Mouse (Mus musculus) heart, embryonic 11.5 days (tissue): ENCODE measurements at regions not wholly inside any gene's neighbourhood (a gene's known extent, or its start where the extent isn't known, plus 50 kb on each side); places are given as distances from the start of the nearest gene placed in this dataset.

Experiments
- ATAC-seq: fragments of 200-750 bp; cut with Nextera tagmentation; replicated peaks from 2 replicates; pipeline ENCODE4 v1.8.0; 2017; ENCODE audit warnings: moderate library complexity; ENCODE audit not compliant: insufficient number of reproducible peaks, low FRiP score, low TSS enrichment
- H3K27ac ChIP-seq: fragments of 300-500 bp; sonication (generic); 2 replicates; pipeline ENCODE4 v1.5.1; 2014; ENCODE audit warnings: mild to moderate bottlenecking, low read depth, low read length
- H3K27me3 ChIP-seq: fragments of 300-500 bp; sonication (generic); 2 replicates; pipeline ENCODE4 v1.6.1; 2014; ENCODE audit warnings: mild to moderate bottlenecking, low read length, mixed read lengths; ENCODE audit not compliant: control insufficient read depth, insufficient read depth
- H3K36me3 ChIP-seq: fragments of 300-500 bp; sonication (generic); 2 replicates; pipeline ENCODE4 v1.6.1; 2014; ENCODE audit warnings: mild to moderate bottlenecking, low read length, moderate library complexity, mixed read lengths; ENCODE audit not compliant: control insufficient read depth, insufficient read depth
- H3K4me1 ChIP-seq: fragments of 300-500 bp; sonication (generic); 2 replicates; pipeline ENCODE4 v1.6.1; 2014; ENCODE audit warnings: low read length; ENCODE audit not compliant: control insufficient read depth, insufficient read depth
- H3K4me2 ChIP-seq: fragments of 300-500 bp; sonication (generic); 2 replicates; pipeline ENCODE4 v1.6.1; 2014; ENCODE audit warnings: mild to moderate bottlenecking, moderate library complexity
- H3K4me3 ChIP-seq: fragments of 300-500 bp; sonication (generic); 2 replicates; pipeline ENCODE4 v1.5.1; 2014; ENCODE audit warnings: low read depth, low read length
- H3K9ac ChIP-seq: fragments of 300-500 bp; sonication (generic); 2 replicates; pipeline ENCODE4 v1.6.1; 2014; ENCODE audit warnings: mild to moderate bottlenecking, low read depth, low read length, moderate library complexity
- H3K9me3 ChIP-seq: fragments of 300-500 bp; sonication (generic); replicated peaks from 2 replicates; pipeline ENCODE4 v1.6.1; 2016; ENCODE audit warnings: low read length; ENCODE audit not compliant: control insufficient read depth
- WGBS: fragments of 180-500 bp; shearing (Covaris S2); extraction: QIAGEN DNeasy Blood & Tissue Kit; methylation state at CpG from one replicate; pipeline ENCODE4 v1.1.7; 2014; ENCODE audit not compliant: insufficient replicate concordance; 5-methylcytosine and 5-hydroxymethylcytosine counted together

- Histone ChIP-seq H3K9me3 (no peaks in the 10 kb centered on the region), H3K4me1 (peaks cover 12% of the 10 kb centered on the region; the same call in 1 of the 2 replicates), H3K4me2 (no peak overlapping the region), H3K9ac (no peak overlapping the region), H3K36me3 (no peaks in the 10 kb centered on the region), H3K4me3 (no peak overlapping the region), H3K27me3 (no peaks in the 10 kb centered on the region), H3K27ac (no peak overlapping the region)
- 64% methylated on average over 9 of the region's 9 CpGs for WGBS
- no peak for ATAC-seq
Measured at GRCm38 (mm10) chr4:29119480-29120153, 306.7 kb downstream of the Epha7 start.

- no peaks in the 10 kb centered on the region for H3K27me3 ChIP-seq
- 62% methylated on average over 8 of the region's 8 CpGs for WGBS
- 0 out of 2 replicates have a peak, but pooled peaks have one; percentile 42 for ATAC-seq
Measured at GRCm38 (mm10) chr4:29123697-29124377, 310.9 kb downstream of the Epha7 start.

GRCm38 (mm10) chr4:29130485-29130884 lies 317.6 kb downstream of the Epha7 start:
- no peak for ATAC-seq

More at GRCm38 (mm10) chr4:29123697-29124377, 310.9 kb downstream of the Epha7 start:
- no peak overlapping the region for H3K9ac ChIP-seq
- no peak overlapping the region for H3K27ac ChIP-seq
- H3K4me3 ChIP-seq, result no peak overlapping the region
- 0 out of 2 replicates have a peak, but pooled peaks cover 4% of the 10 kb centered on the region for H3K4me1 ChIP-seq
- no peaks in the 10 kb centered on the region for H3K9me3 ChIP-seq
- no peak overlapping the region for H3K4me2 ChIP-seq
- no peaks in the 10 kb centered on the region for H3K36me3 ChIP-seq

GRCm38 (mm10) chr4:29133404-29134307 lies 320.7 kb downstream of the Epha7 start:
- H3K4me2 ChIP-seq, result no peak overlapping the region
- ATAC-seq, result no peak
- WGBS, result 68% methylated on average over 21 of the region's 21 CpGs

More at GRCm38 (mm10) chr4:29130485-29130884, 317.6 kb downstream of the Epha7 start:
- Histone ChIP-seq H3K27ac (no peak overlapping the region), H3K4me1 (no peaks in the 10 kb centered on the region), H3K9ac (no peak overlapping the region), H3K9me3 (no peaks in the 10 kb centered on the region), H3K27me3 (no peaks in the 10 kb centered on the region), H3K36me3 (no peaks in the 10 kb centered on the region), H3K4me2 (no peak overlapping the region), H3K4me3 (no peak overlapping the region)

GRCm38 (mm10) chr4:29135685-29136385 lies 322.9 kb downstream of the Epha7 start:
- Histone ChIP-seq H3K4me2 (no peak overlapping the region), H3K9me3 (no peaks in the 10 kb centered on the region), H3K36me3 (no peaks in the 10 kb centered on the region), H3K4me3 (no peak overlapping the region), H3K27ac (no peak overlapping the region), H3K27me3 (no peaks in the 10 kb centered on the region), H3K4me1 (0 out of 2 replicates have a peak, but pooled peaks cover 3% of the 10 kb centered on the region), H3K9ac (no peak overlapping the region)
- ATAC-seq, result no peak
- 34% methylated on average over 5 of the region's 5 CpGs for WGBS

More at GRCm38 (mm10) chr4:29133404-29134307, 320.7 kb downstream of the Epha7 start:
- no peaks in the 10 kb centered on the region for H3K9me3 ChIP-seq
- no peaks in the 10 kb centered on the region for H3K36me3 ChIP-seq
- H3K27me3 ChIP-seq, result no peaks in the 10 kb centered on the region
- no peak overlapping the region for H3K4me3 ChIP-seq
- no peak overlapping the region for H3K9ac ChIP-seq
- H3K27ac ChIP-seq, result no peak overlapping the region
- no peaks in the 10 kb centered on the region for H3K4me1 ChIP-seq

GRCm38 (mm10) chr4:29138771-29139301 lies 325.9 kb downstream of the Epha7 start:
- H3K9ac ChIP-seq, result no peak overlapping the region
- no peak overlapping the region for H3K4me3 ChIP-seq
- no peak overlapping the region for H3K27ac ChIP-seq
- H3K4me1 ChIP-seq, result 0 out of 2 replicates have a peak, but pooled peaks cover 3% of the 10 kb centered on the region
- no peak for ATAC-seq
- WGBS, result 81% methylated on average over 8 of the region's 8 CpGs
- H3K9me3 ChIP-seq, result no peaks in the 10 kb centered on the region
- H3K4me2 ChIP-seq, result no peak overlapping the region
- H3K27me3 ChIP-seq, result no peaks in the 10 kb centered on the region
- no peaks in the 10 kb centered on the region for H3K36me3 ChIP-seq

- 95% methylated on average over 1 of the region's 1 CpGs for WGBS
- ATAC-seq, result no peak
Measured at GRCm38 (mm10) chr4:29143415-29143814, 330.5 kb downstream of the Epha7 start.

GRCm38 (mm10) chr4:29145242-29145641 lies 332.3 kb downstream of the Epha7 start:
- Histone ChIP-seq H3K36me3 (no peaks in the 10 kb centered on the region), H3K4me2 (no peak overlapping the region), H3K4me1 (0 out of 2 replicates have a peak, but pooled peaks cover 2% of the 10 kb centered on the region), H3K27ac (no peak overlapping the region), H3K4me3 (no peak overlapping the region), H3K9me3 (no peaks in the 10 kb centered on the region), H3K9ac (no peak overlapping the region), H3K27me3 (no peaks in the 10 kb centered on the region)
- no peak for ATAC-seq
- WGBS, result 82% methylated on average over 4 of the region's 4 CpGs

More at GRCm38 (mm10) chr4:29143415-29143814, 330.5 kb downstream of the Epha7 start:
- Histone ChIP-seq H3K27ac (no peak overlapping the region), H3K9me3 (no peaks in the 10 kb centered on the region), H3K36me3 (no peaks in the 10 kb centered on the region), H3K4me3 (no peak overlapping the region), H3K27me3 (no peaks in the 10 kb centered on the region), H3K9ac (no peak overlapping the region), H3K4me2 (no peak overlapping the region), H3K4me1 (0 out of 2 replicates have a peak, but pooled peaks cover 3% of the 10 kb centered on the region)
